Mouse (Mus musculus) frontal cortex, postnatal 25 days (tissue): ENCODE measurements around the gene Trim41.
A peak's percentile ranks its signal among the peaks of the same experiment; 100 is the strongest.
"Not testable (repeated sequence)": the region's sequence is repeated elsewhere in the genome, so short reads cannot be mapped to it uniquely, and the experiment has no call there.

Experiments
- DNase-seq, 2 experiments: peaks; one replicate each; pipeline ENCODE4 v3.0.0; 2022; ENCODE audit warnings: low spot score in 2 of 2

Trim41 gene

GRCm38 (mm10) chr11:48791894-48792293 lies 25.3 kb downstream of the Trim41 start:
- DNase-seq, result not testable (repeated sequence)

- DNase-seq, result no peak
Observed at GRCm38 (mm10) chr11:48790946-48791345, 26.2 kb downstream of the Trim41 start.

GRCm38 (mm10) chr11:48789973-48790823 lies 27.0 kb downstream of the Trim41 start:
- peak; percentile 80 to 81 for DNase-seq

DNA sequence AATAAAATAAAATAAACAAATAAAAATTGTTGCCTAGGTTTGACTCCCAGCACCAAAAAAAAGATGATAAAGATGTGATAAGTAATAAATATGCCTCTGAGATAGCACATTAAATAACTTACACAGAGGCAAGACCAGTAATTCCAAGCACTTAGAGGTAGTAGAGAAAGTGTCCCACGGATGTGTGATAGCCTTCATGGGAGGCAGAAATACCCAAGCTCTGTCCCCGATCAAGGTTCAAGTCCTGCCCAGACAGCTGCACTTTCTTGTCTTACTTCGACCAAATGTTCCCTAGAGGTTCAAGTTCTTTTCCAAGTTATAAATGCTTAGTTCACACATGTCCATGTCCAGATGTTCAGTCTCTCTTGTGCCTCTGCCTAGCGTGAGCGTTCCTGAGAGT lies 27.9 kb downstream of the Trim41 start:
- DNase-seq, result no peak

DNA sequence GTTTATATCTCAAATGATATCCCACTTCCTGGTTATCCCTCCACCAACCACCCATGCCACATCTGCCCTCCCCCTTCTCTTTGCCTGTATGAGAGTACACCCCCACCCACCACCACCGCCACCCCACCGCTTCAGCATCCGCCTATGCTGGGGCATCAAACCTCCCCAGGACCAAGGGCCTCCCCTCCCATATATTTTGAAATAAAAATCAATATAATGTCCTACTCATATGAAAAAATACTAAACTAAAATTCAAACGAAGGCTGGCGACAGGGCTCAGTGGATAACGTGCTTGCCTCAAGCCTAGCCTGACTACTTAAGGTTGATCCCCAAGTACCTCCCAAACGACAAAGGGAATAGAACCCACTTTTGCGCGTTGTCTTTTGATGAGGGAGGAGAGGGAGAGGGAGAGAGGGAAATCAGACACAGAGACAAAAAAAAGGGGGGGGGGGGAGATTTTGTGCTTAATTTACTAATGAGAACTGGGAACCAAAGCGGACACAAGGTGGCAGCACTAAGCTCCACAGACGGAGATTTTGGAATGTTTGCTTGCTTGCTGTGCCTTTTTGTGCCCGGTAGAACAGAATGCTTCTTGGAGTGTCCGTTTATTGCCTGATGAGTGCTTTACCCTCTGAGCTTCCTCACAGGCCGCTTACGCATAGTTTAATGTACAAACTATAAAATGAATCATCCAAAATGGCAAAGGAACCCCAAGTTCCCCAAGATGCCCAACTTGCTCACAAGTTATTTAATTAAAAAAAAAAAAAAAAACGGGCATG lies 28.7 kb downstream of the Trim41 start:
- DNase-seq, result peak; percentile 62 to 71

- no peak for DNase-seq
Observed at GRCm38 (mm10) chr11:48787455-48788211, 29.5 kb downstream of the Trim41 start.

- DNase-seq, result no peak
Observed at GRCm38 (mm10) chr11:48782243-48782642, 34.9 kb downstream of the Trim41 start.

DNA sequence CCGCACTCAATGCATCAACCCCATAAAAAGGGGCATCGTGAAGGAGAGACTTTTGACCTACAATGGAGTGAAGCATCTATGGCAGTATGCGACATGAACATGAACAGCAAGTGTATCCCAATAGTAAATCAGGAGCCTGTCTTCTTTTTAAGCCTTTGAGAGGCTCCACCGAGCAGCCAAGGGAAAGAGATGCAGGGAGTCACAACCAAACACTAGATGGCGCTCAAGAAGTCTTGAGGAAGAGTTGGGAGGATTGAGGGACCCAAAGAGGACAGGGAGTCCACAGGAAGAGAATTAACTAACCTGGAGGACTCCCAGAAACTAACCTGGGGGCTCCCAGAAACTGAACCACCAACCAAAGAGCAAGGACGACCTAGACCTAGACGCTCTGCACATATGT lies 37.7 kb downstream of the Trim41 start:
- DNase-seq, result no peak

- no peak for DNase-seq
Observed at GRCm38 (mm10) chr11:48777303-48777702, 39.9 kb downstream of the Trim41 start.

DNA sequence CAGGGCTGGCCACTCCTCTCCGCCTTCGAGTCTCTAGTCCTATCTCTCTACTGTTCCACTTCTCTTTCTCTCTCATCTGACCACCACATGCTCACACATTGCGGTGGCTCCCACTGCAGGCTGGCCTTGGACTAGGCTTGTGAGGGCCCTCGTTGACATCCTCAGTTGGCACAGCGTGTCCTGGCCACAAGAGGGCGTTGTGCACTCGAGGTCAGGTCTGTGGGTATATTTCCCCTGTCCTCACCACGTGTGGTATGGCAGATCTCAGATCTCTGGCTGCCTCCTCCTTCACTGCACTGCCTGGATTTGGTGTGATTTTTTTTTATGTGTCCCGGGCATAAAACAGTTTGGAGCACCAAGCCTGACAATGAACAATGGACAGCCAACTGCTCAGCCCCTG lies 40.5 kb downstream of the Trim41 start:
- DNase-seq, result no peak

GRCm38 (mm10) chr11:48775483-48775882 lies 41.7 kb downstream of the Trim41 start:
- peak; percentile 36 to 49 for DNase-seq

DNA sequence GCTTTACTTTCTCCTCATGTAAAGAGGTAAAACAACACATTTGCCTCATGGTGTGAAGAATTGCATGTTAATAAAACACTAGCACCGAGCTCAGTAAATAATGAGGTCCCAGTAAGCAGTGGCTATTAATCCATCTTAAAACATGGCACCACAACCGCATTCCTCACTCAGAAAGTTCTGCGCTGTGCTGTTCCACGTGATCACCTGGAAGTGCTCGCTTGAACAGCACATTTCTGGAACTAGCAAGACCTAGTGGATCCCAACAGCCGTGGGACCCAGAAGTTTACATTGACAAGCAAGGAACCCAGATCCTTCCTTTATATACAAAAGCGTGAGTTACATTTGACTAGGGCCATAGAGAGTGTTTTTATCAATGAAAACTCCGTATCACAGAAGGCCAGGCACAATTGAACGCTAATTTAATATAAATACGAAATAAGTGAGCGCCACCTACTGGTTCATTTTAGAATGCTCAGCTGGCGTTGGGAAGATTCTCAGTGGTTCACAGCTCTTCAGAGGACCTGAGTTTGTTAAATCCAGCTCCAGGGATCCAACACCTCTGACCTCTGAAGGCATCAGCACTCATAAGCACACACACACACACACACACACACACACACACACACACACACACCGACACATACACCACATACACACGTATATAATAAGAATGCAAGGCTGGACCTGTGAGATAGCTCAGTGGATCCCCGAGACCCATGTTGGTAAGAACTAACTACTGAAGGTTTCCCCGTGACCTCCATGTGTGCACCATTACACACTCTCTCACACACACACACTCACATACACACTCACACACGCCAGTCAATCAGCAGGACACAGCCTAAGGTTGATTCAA lies 42.5 kb downstream of the Trim41 start:
- peak; percentile 55 to 62 for DNase-seq

- no peak for DNase-seq
Observed at GRCm38 (mm10) chr11:48771691-48772090, 45.5 kb downstream of the Trim41 start.

GRCm38 (mm10) chr11:48767195-48767876 lies 49.8 kb downstream of the Trim41 start:
- DNase-seq, result no peak

- no peak for DNase-seq
Observed at GRCm38 (mm10) chr11:48764119-48764518, 53.0 kb downstream of the Trim41 start.

GRCm38 (mm10) chr11:48759021-48759420 lies 58.1 kb downstream of the Trim41 start:
- DNase-seq, result no peak
